Mouse (Mus musculus): ENCODE data around the gene Wbp2nl.

DNA sequence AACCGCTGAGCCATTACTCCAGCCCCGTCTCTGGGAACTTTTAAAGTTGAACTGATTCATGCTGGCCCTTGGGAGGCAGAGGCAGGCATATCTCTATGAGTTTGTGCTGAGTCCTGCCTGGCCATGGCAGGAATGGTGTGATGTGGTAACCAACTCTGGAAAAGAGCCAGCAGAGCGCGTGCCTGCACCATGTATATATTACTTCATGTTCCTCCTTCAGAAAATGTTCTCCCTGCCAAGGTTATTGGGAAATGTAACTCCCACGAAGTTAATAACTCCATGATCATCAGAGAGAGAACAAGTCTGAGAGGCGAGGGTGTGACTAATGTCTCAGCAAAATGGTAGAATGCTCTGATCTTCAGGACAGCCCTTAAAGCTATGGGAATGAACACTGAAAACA, 19.1 kb downstream of the Wbp2nl start:
- TF ChIP-seq CTCF (IDR thresholded peaks at IDR 0.05; ENCODE audit: low read depth) (no peak), EP300 (IDR thresholded peaks at IDR 0.05; ENCODE audit: low read depth) (no peak)
